Mouse (Mus musculus): ENCODE measurements around the gene Car1. TPM values are rescaled to one million over a fixed set of nuclear protein-coding genes. Genes with fewer than 3 reads are reported as not detected.
A peak's percentile ranks its signal among the peaks of the same experiment; 100 is the strongest.
"Not testable (repeated sequence)": the region's sequence is repeated elsewhere in the genome, so short reads cannot be mapped to it uniquely, and the experiment has no call there.

Car1 gene
- polyA plus RNA-seq, 1 experiment from 2014 or later, result 0.19 TPM

- 74% methylated on average over 3 of the region's 3 CpGs for WGBS
Observed at GRCm38 (mm10) chr3:14776497-14777162, 31.5 kb downstream of the Car1 start.

GRCm38 (mm10) chr3:14774539-14774938 is 33.6 kb downstream of the Car1 start:
- not testable (repeated sequence) for H3K27me3 ChIP-seq (replicated peaks); H3K36me3 ChIP-seq (replicated peaks)

More at GRCm38 (mm10) chr3:14776497-14777162, 31.5 kb downstream of the Car1 start:
- not testable (repeated sequence) for H3K27ac ChIP-seq; H3K9me3 ChIP-seq; H3K4me3 ChIP-seq; H3K4me2 ChIP-seq; H3K9ac ChIP-seq; H3K4me1 ChIP-seq; H3K27me3 ChIP-seq (replicated peaks); ATAC-seq (replicated peaks); H3K36me3 ChIP-seq (replicated peaks)

GRCm38 (mm10) chr3:14772473-14772872 is 35.7 kb downstream of the Car1 start:
- H3K36me3 ChIP-seq (replicated peaks); H3K27ac ChIP-seq; H3K9me3 ChIP-seq; H3K4me1 ChIP-seq; ATAC-seq (replicated peaks); H3K4me2 ChIP-seq; H3K9ac ChIP-seq; H3K27me3 ChIP-seq (replicated peaks); H3K4me3 ChIP-seq: not testable (repeated sequence)
- WGBS, result 94% methylated on average over 1 of the region's 1 CpGs

More at GRCm38 (mm10) chr3:14774539-14774938, 33.6 kb downstream of the Car1 start:
- 91% methylated on average over 1 of the region's 1 CpGs for WGBS
- H3K4me1 ChIP-seq; H3K4me3 ChIP-seq; H3K9me3 ChIP-seq; H3K9ac ChIP-seq; H3K27ac ChIP-seq; H3K4me2 ChIP-seq; ATAC-seq (replicated peaks): not testable (repeated sequence)

- WGBS, result 76% methylated on average over 2 of the region's 2 CpGs
- no peaks in the 10 kb centered on the region for H3K36me3 ChIP-seq (replicated peaks)
- H3K4me3 ChIP-seq, result no peak overlapping the region
- no peak for ATAC-seq (replicated peaks)
- H3K9ac ChIP-seq, result no peak overlapping the region
- no peaks in the 10 kb centered on the region for H3K9me3 ChIP-seq
- H3K4me2 ChIP-seq, result no peak overlapping the region
- H3K27me3 ChIP-seq (replicated peaks), result no peaks in the 10 kb centered on the region
- no peaks in the 10 kb centered on the region for H3K4me1 ChIP-seq
- H3K27ac ChIP-seq, result no peak overlapping the region
Observed at GRCm38 (mm10) chr3:14764755-14765566, 43.2 kb downstream of the Car1 start.

DNA sequence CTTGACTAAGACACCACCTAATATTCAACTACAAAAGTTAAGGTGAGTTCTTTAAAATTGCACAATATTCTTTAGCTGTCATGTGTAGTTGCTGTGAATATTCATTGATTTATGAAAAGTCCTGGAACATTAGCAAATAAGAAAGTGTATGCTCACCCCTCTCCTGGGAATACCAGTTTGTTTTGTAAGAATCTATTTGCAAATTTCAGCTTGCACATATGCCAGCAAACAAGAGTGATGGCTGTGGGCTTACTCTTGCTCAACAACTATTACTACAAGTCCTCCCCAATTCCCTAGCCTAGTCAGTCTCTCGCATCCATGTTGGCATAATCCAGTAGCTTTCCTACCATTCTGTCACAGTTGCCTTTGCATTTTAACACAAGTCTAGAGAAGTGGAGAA is 52.5 kb downstream of the Car1 start:
- ATAC-seq (replicated peaks), result no peak
- Histone ChIP-seq H3K9me3 (no peaks in the 10 kb centered on the region), H3K4me1 (no peaks in the 10 kb centered on the region), H3K4me2 (no peak overlapping the region), H3K27me3 (replicated peaks) (no peaks in the 10 kb centered on the region), H3K9ac (no peak overlapping the region), H3K27ac (no peak overlapping the region), H3K36me3 (replicated peaks) (no peaks in the 10 kb centered on the region), H3K4me3 (no peak overlapping the region)
- WGBS, result 88% methylated on average over 1 of the region's 1 CpGs

- Histone ChIP-seq H3K9me3 (no peaks in the 10 kb centered on the region), H3K27ac (no peak overlapping the region), H3K9ac (no peak overlapping the region), H3K4me2 (no peak overlapping the region), H3K27me3 (replicated peaks) (no peaks in the 10 kb centered on the region), H3K4me1 (no peaks in the 10 kb centered on the region), H3K36me3 (replicated peaks) (no peaks in the 10 kb centered on the region), H3K4me3 (no peak overlapping the region)
- ATAC-seq (replicated peaks), result no peak
- 94% methylated on average over 3 of the region's 3 CpGs for WGBS
Observed at GRCm38 (mm10) chr3:14746041-14746440, 62.1 kb downstream of the Car1 start.

DNA sequence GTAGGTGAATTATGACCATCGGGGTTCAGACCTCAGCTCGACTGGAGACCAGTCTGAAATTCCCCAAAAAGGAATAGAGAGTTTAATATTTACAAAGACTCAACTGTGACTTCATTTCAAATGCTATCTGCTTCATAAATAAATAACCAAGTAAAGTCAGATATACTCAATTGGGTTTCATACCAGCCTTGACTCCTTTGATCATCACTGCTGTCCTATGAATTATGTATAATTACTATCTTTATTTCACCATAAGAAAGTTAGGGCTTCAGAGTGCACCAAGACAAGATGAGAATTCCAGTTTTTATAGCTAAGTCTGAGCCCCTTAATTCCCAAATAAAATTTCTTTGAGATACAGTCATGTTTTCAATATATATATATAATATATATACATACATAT is 69.9 kb downstream of the Car1 start:
- Histone ChIP-seq H3K9me3 (no peaks in the 10 kb centered on the region), H3K27ac (no peak overlapping the region), H3K4me1 (no peaks in the 10 kb centered on the region), H3K4me3 (no peak overlapping the region), H3K27me3 (replicated peaks) (no peaks in the 10 kb centered on the region), H3K36me3 (replicated peaks) (no peaks in the 10 kb centered on the region), H3K9ac (no peak overlapping the region), H3K4me2 (no peak overlapping the region)
- WGBS, result 68% methylated on average over 2 of the region's 2 CpGs
- ATAC-seq (replicated peaks), result peak; percentile 63

DNA sequence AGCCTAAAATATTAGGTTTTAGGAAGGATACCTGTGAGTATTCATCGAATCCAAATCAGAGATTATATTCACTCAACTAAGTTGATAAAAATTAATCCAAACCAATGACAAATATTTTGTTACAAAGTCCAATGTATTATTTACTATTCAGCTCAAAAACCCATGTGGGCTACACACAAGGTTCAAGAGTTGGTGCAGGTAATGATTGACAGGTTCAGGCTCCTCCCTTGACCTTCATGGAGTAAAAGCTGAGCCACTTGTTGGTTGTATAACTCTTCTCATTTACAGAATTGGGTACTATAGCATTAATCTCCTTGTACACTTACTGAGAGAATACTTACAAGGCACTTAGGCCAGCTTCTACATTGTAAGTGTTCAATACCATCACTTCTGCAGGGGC is 80.7 kb downstream of the Car1 start:
- H3K4me2 ChIP-seq; H3K4me3 ChIP-seq; H3K27me3 ChIP-seq (replicated peaks); H3K9ac ChIP-seq; H3K4me1 ChIP-seq; H3K36me3 ChIP-seq (replicated peaks); H3K9me3 ChIP-seq; H3K27ac ChIP-seq; ATAC-seq (replicated peaks): not testable (repeated sequence)
- 84% methylated on average over 1 of the region's 1 CpGs for WGBS

- not testable (repeated sequence) for ATAC-seq (replicated peaks); H3K4me2 ChIP-seq; H3K27me3 ChIP-seq (replicated peaks)
Observed at GRCm38 (mm10) chr3:14725462-14725861, 82.7 kb downstream of the Car1 start.

More at GRCm38 (mm10) chr3:14725462-14725861, 82.7 kb downstream of the Car1 start:
- not testable (repeated sequence) for H3K9me3 ChIP-seq; H3K9ac ChIP-seq; H3K27ac ChIP-seq; H3K4me3 ChIP-seq; H3K4me1 ChIP-seq; H3K36me3 ChIP-seq (replicated peaks)

Other genes with a start within 250 kb of the Car1 start
- 308 and 318 TPM in 2 replicates for gene 1810022K09Rik, start 197.1 kb downstream of the Car1 start, polyA plus RNA-seq (2015; fragmentation: Nextera tagmentation; extraction: Ambion mirVana)
- gene Car13, start 166.6 kb downstream of the Car1 start, polyA plus RNA-seq (2015; fragmentation: Nextera tagmentation; extraction: Ambion mirVana), result 1.6 and 1.8 TPM in 2 replicates
- 1.1 and 1.2 TPM in 2 replicates for gene Car3, start 55.1 kb upstream of the Car1 start, polyA plus RNA-seq (2015; fragmentation: Nextera tagmentation; extraction: Ambion mirVana)
- gene Car2, start 77.9 kb upstream of the Car1 start, polyA plus RNA-seq (2015; fragmentation: Nextera tagmentation; extraction: Ambion mirVana), result 18.9 and 24.3 TPM in 2 replicates